Mouse (Mus musculus) forebrain, postnatal 0 days (tissue): ENCODE measurements around the gene Bnc1. TPM values are rescaled to one million over a fixed set of nuclear protein-coding genes. Genes with fewer than 3 reads are reported as not detected.

ENCODE experiments used
- ATAC-seq: fragments of 200-750 bp; cut with Nextera tagmentation; 2 replicates; pipeline ENCODE4 v1.8.0; 2017; ENCODE audit warnings: mild to moderate bottlenecking, moderate library complexity
- DNase-seq: peaks from one replicate; pipeline ENCODE4 v3.0.0-alpha.2; 2015
- H3K27ac ChIP-seq: fragments of 300-500 bp; sonication (generic); 2 replicates; pipeline ENCODE4 v1.5.1; 2014; ENCODE audit warnings: low read depth, mild to moderate bottlenecking, antibody characterized with exemption, low read length, moderate library complexity, mixed read lengths
- H3K27me3 ChIP-seq: fragments of 300-500 bp; sonication (generic); 2 replicates; pipeline ENCODE4 v1.6.1; 2014; ENCODE audit warnings: mild to moderate bottlenecking, low read length, mixed read lengths; ENCODE audit not compliant: insufficient read depth
- H3K36me3 ChIP-seq: fragments of 300-500 bp; sonication (generic); 2 replicates; pipeline ENCODE4 v1.6.1; 2014; ENCODE audit warnings: mild to moderate bottlenecking, moderate library complexity; ENCODE audit not compliant: insufficient read depth
- H3K4me1 ChIP-seq: fragments of 300-500 bp; sonication (generic); 2 replicates; pipeline ENCODE4 v1.6.1; 2014; ENCODE audit warnings: antibody characterized with exemption; ENCODE audit not compliant: insufficient read depth
- H3K4me2 ChIP-seq: fragments of 300-500 bp; sonication (generic); 2 replicates; pipeline ENCODE4 v1.6.1; 2014; ENCODE audit warnings: low read depth, mild to moderate bottlenecking, moderate library complexity
- H3K4me3 ChIP-seq: fragments of 300-500 bp; sonication (generic); 2 replicates; pipeline ENCODE4 v1.5.1; 2014; ENCODE audit warnings: low read depth, low read length, mixed read lengths
- H3K9ac ChIP-seq: fragments of 300-500 bp; sonication (generic); 2 replicates; pipeline ENCODE4 v1.6.1; 2014; ENCODE audit warnings: mild to moderate bottlenecking
- H3K9me3 ChIP-seq: fragments of 300-500 bp; sonication (generic); 2 replicates; pipeline ENCODE4 v1.6.1; 2016; ENCODE audit warnings: low read length
- CTCF ChIP-seq: sonication (generic); IDR thresholded peaks from 2 replicates; pipeline ENCODE4 v1.5.1; 2016; ENCODE audit warnings: antibody characterized with exemption, control low read depth, low read depth
- WGBS: fragments of 180-500 bp; shearing (Covaris S2); extraction: QIAGEN DNeasy Blood & Tissue Kit; methylation state at CpG from one replicate; pipeline ENCODE4 v1.1.7; 2014; 5-methylcytosine and 5-hydroxymethylcytosine counted together
- polyA plus RNA-seq: library from polyadenylated mRNA; unstranded; fragments of >200 nt; fragmentation: Nextera tagmentation; extraction: Ambion mirVana; gene quantifications from 2 replicates; pipeline ENCODE4 v1.2.1, GENCODE M21; 2015
- total RNA-seq: library from RNA; depleted of rRNA; stranded (reverse); fragments of >200 nt; gene quantifications from 2 replicates; pipeline ENCODE4 v1.2.3, GENCODE M21; 2014; rRNA removed

Bnc1 gene
- total and polyA plus RNA-seq, 2 experiments from 2014 or later = not detected

- Histone ChIP-seq H3K4me3 (peak overlapping the region; percentile 98), H3K27me3 (no peaks in the 10 kb centered on the region), H3K9ac (peak overlapping the region; percentile 95), H3K4me1 (peaks cover 21% of the 10 kb centered on the region), H3K9me3 (no peaks in the 10 kb centered on the region), H3K4me2 (peak overlapping the region; percentile 61), H3K36me3 (no peaks in the 10 kb centered on the region), H3K27ac (no peak overlapping the region)
- no peak for TF ChIP-seq CTCF
- WGBS = 15% methylated on average over 5 of the region's 5 CpGs
- ATAC-seq = no peak
- DNase-seq = no peak
Observed at GRCm38 (mm10) chr7:81932521-81933045, 59.5 kb downstream of the Bnc1 start.

- no peak overlapping the region for H3K9ac ChIP-seq
- no peaks in the 10 kb centered on the region for H3K9me3 ChIP-seq
- TF ChIP-seq CTCF = no peak
- H3K27me3 ChIP-seq = no peaks in the 10 kb centered on the region
- peaks cover 23% of the 10 kb centered on the region for H3K4me1 ChIP-seq
- H3K36me3 ChIP-seq = no peaks in the 10 kb centered on the region
- DNase-seq (no peak), ATAC-seq (no peak)
- no peak overlapping the region for H3K4me3 ChIP-seq
- H3K27ac ChIP-seq = no peak overlapping the region
- 74% methylated on average over 7 of the region's 7 CpGs for WGBS
- no peak overlapping the region for H3K4me2 ChIP-seq
Observed at GRCm38 (mm10) chr7:81928998-81929397, 63.1 kb downstream of the Bnc1 start.

GRCm38 (mm10) chr7:81921379-81921952 is 70.6 kb downstream of the Bnc1 start:
- H3K4me2 ChIP-seq = no peak overlapping the region
- no peaks in the 10 kb centered on the region for H3K36me3 ChIP-seq
- H3K27ac ChIP-seq = no peak overlapping the region
- no peaks in the 10 kb centered on the region for H3K4me1 ChIP-seq
- DNase-seq (no peak), ATAC-seq (no peak)
- WGBS = 65% methylated on average over 1 of the region's 1 CpGs
- H3K27me3 ChIP-seq = no peaks in the 10 kb centered on the region
- TF ChIP-seq CTCF = no peak
- no peak overlapping the region for H3K4me3 ChIP-seq
- no peak overlapping the region for H3K9ac ChIP-seq
- H3K9me3 ChIP-seq = no peaks in the 10 kb centered on the region

GRCm38 (mm10) chr7:81920314-81920713 is 71.8 kb downstream of the Bnc1 start:
- H3K36me3 ChIP-seq = no peaks in the 10 kb centered on the region
- ATAC-seq (no peak), DNase-seq (no peak)
- TF ChIP-seq CTCF = no peak
- no peak overlapping the region for H3K9ac ChIP-seq
- H3K4me1 ChIP-seq = no peaks in the 10 kb centered on the region
- no peak overlapping the region for H3K27ac ChIP-seq
- no peak overlapping the region for H3K4me2 ChIP-seq
- no peaks in the 10 kb centered on the region for H3K9me3 ChIP-seq
- H3K27me3 ChIP-seq = no peaks in the 10 kb centered on the region
- H3K4me3 ChIP-seq = no peak overlapping the region
- 88% methylated on average over 4 of the region's 4 CpGs for WGBS

- H3K9ac ChIP-seq = no peak overlapping the region
- no peak for ATAC-seq
- H3K4me2 ChIP-seq = no peak overlapping the region
- 50% methylated on average over 5 of the region's 5 CpGs for WGBS
- no peak overlapping the region for H3K4me3 ChIP-seq
- no peaks in the 10 kb centered on the region for H3K27me3 ChIP-seq
- H3K4me1 ChIP-seq = no peaks in the 10 kb centered on the region
- no peak for TF ChIP-seq CTCF
- H3K36me3 ChIP-seq = no peaks in the 10 kb centered on the region
- no peak overlapping the region for H3K27ac ChIP-seq
- no peak for DNase-seq
- H3K9me3 ChIP-seq = no peaks in the 10 kb centered on the region
Observed at GRCm38 (mm10) chr7:81918316-81918715, 73.8 kb downstream of the Bnc1 start.

Other genes with a start within 250 kb of the Bnc1 start
- 105 and 125 TPM in 2 replicates for gene Ramac, start 229.4 kb downstream of the Bnc1 start, total RNA-seq
- 186 and 200 TPM in 2 replicates for gene Ramac, start 229.4 kb downstream of the Bnc1 start, polyA plus RNA-seq
- 46.3 and 50.9 TPM in 2 replicates for gene 3110040N11Rik, start 202.8 kb downstream of the Bnc1 start, total RNA-seq
- 59.3 and 59.8 TPM in 2 replicates for gene 3110040N11Rik, start 202.8 kb downstream of the Bnc1 start, polyA plus RNA-seq
- gene Btbd1, start 162.9 kb downstream of the Bnc1 start, total RNA-seq = 142 TPM in 2 replicates
- gene Btbd1, start 162.9 kb downstream of the Bnc1 start, polyA plus RNA-seq = 101 and 104 TPM in 2 replicates
- not detected in 2 replicates for gene Gm10160, start 136.5 kb downstream of the Bnc1 start, total RNA-seq
- gene Gm10160, start 136.5 kb downstream of the Bnc1 start, polyA plus RNA-seq = not detected in 2 replicates
- gene Tm6sf1, start 133.3 kb downstream of the Bnc1 start, total RNA-seq = 5.4 and 12.9 TPM in 2 replicates
- gene Tm6sf1, start 133.3 kb downstream of the Bnc1 start, polyA plus RNA-seq = 5.0 and 7.0 TPM in 2 replicates
- gene Hdgfl3, start 57.8 kb downstream of the Bnc1 start, total RNA-seq = 158 and 191 TPM in 2 replicates
- 50.2 and 62.5 TPM in 2 replicates for gene Hdgfl3, start 57.8 kb downstream of the Bnc1 start, polyA plus RNA-seq
- gene Sh3gl3, start 181.5 kb upstream of the Bnc1 start, total RNA-seq = 72.2 and 75.3 TPM in 2 replicates
- gene Sh3gl3, start 181.5 kb upstream of the Bnc1 start, polyA plus RNA-seq = 89.4 and 101 TPM in 2 replicates